Mouse (Mus musculus) embryo, embryonic 11.5 days (tissue): Measurements from ENCODE around the gene Aifm1.
A peak's percentile ranks its signal among the peaks of the same experiment; 100 is the strongest.

Experiments
- DNase-seq: peaks from one replicate; pipeline ENCODE4 v3.0.0-alpha.2; 2012; ENCODE audit warnings: low read depth, low spot score

The Aifm1 gene

DNA sequence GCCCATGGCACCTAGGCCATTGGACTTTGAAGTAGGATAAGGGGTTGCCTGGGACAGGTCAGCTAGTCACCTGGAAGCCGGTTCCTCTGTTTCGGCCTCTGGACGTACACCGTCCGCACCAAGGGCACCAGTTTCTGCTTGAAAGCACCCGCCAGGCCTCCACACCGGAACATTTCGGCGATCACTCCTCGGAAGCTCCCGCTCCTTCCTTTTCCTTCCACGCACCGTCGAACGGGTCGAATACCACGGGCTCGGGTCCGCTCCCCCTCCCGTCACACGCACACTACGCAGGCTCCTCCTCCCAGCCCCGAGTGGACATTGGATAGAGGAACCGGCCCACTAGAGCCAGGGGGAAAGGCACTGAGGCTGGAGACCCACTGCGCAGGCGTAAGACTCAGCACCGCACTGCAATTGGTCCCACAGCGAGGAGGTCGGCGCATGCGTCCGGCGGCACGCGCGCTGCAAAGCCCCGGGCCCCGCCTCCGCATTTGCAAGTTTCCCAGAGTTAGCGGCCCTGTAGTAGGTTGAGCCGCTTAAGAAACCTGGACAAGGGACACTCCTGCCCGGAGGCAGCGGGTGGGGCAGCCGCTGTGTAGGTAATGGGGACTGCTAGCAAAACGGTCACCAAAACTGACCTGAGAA is at the start of gene Aifm1:
Gene Aifm1, minus strand, starts transcription at position 398 of the 642 bp plus-strand sequence.
- peak; percentile 82 for DNase-seq

GRCm38 (mm10) chrX:48532175-48532574 is 18.8 kb upstream of the Aifm1 start:
- peak; percentile 41 for DNase-seq

- no peak for DNase-seq
Measured at GRCm38 (mm10) chrX:48526435-48526834, 13.1 kb upstream of the Aifm1 start.

DNA sequence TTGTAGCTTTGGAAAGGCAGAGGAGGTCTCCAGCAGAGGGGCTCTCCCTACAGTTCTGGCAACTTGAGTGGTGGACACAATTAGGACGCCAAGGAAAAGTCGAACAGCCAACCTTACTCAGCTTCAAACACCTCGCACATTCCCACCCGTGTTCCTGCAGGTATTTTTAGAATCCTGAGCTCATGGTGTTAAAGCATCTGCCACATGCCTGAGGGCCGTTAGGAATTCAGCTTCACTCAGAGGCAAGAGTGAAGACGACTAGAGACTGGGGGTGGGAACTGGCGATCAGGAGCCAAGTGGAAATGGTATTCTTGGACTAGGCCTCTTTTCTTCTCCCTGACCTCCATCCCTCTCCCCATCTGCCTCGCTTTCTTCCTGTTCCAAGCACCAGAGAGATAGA is 12.5 kb upstream of the Aifm1 start:
- no peak for DNase-seq

GRCm38 (mm10) chrX:48525332-48525731 is 12.0 kb upstream of the Aifm1 start:
- no peak for DNase-seq

DNA sequence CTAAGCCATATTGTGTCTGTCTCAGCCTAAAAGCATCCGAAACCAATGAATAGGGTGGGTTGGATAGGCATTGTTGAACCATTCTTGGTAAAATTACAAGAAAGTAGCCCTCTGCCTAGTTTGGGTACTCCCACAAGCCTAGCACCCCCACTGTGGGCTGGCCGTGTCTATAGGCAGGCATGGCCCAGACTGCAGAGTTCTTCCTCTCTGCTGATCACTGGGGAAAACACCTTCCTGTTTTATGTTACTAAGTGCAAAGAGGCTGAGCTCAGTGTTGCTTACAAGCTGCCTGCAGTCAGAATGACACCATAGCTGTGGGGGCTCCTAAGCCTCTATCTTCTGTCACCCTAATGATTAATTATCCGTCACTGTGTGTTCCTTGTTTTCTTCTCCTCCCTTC is 10.1 kb upstream of the Aifm1 start:
- DNase-seq, result no peak

- no peak for DNase-seq
Measured at GRCm38 (mm10) chrX:48521651-48522050, 8.3 kb upstream of the Aifm1 start.

GRCm38 (mm10) chrX:48519549-48520085 is 6.3 kb upstream of the Aifm1 start:
- DNase-seq, result no peak

- DNase-seq, result no peak
Measured at GRCm38 (mm10) chrX:48518808-48519548, 5.6 kb upstream of the Aifm1 start, which contains the start of gene Rab33a. Gene Rab33a (plus strand): TSS chrX:48519285.

DNA sequence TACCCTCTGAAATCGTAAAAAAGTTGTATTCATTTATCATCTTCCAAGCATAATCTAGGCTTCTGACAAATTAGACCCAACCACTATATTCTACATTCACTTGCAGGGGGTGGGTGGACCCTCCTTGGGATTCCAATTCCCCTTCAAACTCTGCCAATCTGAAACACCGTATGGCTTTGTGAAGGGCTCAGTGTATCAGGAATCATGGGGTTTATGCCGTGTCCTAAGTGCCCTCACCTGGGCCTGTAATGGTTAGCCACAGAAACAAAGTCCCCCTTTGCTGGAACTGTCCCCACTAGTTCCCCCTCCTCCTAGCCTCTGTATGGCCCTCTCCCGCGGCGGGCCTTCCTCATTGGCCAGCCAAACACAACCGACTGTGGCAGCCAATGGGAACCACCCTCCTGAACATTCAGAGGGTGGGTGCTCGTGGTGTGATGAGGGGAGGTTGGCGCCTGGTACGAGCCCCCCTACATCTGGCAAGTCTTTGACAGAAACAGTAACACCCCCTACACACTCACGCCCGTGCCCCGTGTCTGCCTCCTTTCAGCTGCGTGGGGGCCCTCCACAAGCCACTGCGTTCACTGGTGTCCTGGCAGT is 4.9 kb upstream of the Aifm1 start:
- DNase-seq, result no peak

DNA sequence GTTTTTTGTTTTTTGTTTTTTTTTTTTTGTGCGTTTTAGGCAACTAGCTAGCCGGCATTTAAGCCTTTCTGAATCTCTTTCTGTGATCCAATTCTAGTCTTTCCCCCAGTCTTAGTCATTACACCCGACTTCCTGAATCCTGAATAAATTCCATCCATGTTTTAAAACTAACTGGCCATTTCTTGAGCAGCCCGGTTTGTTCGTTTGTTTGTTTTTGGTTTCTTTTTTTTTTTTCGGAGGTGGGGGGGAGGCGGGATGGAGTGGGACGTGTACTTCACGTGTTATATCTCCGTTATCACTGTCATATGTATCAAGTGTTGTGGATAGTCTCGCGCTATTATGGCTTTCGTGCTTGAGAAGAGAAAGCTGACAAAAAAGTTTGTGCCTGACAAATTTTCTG is 461 bp upstream of the Aifm1 start:
- DNase-seq, result no peak

DNA sequence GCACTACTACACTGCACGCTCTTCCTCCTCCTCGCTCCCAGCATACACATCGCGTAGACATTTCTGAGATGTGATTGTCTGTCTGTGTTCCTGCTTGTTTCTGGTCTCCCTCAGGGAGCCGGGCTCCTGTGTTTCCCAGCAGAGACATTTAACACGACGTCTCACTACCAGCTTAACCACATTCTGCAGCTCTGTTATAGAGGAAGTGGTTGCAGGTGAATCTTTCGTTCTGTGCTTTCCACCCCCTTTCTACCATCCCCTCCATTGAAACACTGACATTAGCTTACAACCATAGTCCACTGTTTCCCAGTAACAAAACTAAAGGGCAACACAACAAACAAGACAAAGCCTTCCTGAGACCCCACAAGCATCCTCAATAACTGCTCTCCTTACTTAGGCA is 19.6 kb downstream of the Aifm1 start:
- no peak for DNase-seq

- DNase-seq, result no peak
Measured at GRCm38 (mm10) chrX:48481687-48482086, 31.7 kb downstream of the Aifm1 start.

DNA sequence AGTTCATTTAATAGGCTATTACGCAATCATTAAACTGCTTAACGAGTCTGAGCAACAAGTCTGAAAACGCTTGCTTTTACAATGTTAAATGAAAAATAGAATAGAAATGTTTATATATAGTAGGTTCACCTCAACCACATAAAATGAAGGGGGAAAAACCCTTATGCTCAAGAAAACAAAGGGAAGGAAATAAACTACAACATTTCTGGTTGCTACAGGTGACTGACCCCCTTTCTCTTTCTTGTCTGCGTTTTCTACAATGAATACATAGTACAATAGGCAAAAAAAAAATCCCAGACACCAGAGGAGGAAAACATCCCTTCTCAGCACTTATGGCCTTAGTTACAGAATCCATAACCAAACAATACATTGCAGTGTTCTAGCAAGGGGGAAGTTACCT is 32.3 kb downstream of the Aifm1 start:
- no peak for DNase-seq

DNA sequence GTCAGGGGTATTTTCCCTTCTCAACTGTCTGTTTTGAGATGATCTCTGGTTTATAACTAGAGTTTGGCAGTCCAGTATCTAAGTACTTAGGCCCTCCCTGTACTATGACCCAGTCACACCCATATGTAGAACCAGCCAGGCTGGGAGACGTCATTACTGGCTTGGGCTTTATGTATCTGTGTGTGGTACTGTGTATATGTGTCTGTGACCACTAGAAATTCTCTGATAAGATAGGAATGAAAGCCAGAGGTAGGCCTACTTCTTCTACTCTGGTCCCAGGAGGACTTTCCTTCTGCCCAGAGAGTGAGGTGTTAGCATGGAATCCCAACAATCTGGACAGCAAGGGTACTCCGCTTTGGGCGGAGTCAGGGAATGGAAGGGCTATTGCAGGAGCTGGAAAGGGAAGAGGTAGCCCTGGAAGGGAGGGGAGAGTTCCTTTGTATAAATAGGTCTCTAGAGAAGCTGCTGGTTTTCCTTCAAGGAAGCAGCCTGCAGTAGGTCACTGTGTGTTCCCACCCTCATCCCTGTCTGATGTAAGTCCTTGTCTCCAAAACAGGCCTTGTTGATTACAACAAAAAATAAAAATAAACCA is 45.9 kb downstream of the Aifm1 start:
- DNase-seq, result no peak

DNA sequence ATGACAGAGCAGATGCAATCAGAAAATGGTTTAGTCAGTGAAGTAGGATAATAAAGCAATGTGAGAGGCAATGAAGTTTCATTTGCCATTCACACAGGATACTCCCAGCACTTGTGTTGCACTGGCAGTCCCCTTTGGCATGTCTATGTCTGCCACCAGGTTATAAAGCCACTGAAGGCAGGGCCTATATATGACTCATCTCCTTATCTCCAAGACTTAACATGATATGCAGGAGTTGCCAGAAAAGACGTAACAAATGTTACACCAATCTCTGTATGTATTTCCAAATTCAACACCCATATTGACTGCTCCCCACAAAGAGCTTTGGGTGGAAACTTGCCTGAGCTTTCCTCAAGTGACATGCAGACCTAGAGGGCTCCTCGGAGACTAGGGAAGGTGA is 47.2 kb downstream of the Aifm1 start:
- DNase-seq, result no peak

DNA sequence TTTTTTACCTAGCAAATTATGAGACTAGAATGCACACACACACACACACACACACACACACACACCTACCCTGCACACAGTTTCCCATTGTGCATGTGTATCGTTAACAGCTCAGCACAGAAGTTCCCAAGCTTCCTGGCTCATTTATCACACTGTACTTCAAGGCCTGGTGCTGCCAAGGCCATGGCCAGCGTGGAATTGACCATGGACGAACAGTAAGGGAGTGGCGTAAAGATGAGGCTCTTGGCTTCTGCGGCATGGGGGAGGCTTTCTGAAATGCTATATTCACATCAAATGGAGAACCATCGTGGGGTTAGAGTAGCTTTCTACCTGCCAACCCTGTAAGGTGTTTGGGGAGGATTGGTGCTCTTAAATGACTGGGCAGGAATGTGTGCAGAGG is 48.9 kb downstream of the Aifm1 start:
- DNase-seq, result no peak

DNA sequence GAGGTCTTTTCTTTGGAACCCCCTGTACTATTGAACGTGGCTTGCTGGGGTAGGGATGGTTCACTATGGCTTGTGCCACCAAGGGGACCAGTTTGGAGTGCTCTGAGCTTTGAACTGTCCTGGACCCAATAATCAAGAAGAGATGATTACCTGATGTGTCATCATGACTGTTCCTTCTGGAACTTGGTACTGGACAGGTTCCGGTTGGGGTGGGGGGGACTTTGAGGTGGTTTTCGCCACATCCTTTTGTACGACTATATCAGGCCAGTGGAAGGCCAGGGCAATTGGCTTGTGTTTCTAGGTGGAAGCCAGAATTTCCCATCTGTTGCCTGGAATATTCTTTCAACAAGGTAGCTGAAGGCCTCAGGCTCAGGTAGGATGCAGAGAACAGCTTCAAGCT is 49.7 kb downstream of the Aifm1 start:
- DNase-seq, result no peak

DNA sequence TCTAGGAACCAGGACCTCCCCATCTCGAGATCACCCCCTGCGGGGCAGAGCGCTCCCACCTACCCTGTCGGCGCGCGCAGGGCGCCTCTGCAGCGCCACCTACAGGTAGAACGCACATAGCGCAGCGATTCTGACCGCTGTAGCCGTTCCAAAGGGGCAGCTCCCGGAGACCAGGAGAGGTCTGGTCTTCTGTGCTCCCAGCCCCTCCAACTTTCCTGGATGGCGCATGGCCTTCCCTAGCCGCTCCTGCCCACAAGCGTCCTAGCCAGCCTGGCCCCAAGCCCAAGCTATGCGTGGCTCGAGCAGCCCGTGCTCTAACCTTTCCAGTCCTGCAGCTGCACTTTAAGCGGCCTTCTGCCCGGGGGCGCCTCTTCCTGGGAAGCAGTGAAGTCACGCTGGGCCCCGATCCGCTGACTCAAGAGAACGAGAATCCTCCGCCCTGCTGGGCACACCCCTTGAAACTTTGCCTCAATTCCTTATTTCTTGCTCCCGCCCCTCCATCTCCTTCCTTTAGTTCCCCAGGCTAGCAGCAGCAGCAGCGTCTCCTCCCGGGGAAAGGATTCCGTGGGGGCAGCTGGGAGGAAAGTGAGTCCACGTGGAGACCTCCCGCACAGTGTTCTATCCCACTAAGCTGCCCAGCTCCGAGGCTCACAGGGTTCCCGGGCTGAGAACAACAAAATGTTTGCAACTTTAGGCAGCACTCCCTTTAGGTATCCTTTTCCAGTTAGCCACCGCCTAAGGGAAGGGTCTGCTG is 50.4 kb downstream of the Aifm1 start, which contains the start of gene Elf4:
Gene Elf4, minus strand, starts transcription at position 379 of the 754 bp plus-strand sequence.
- DNase-seq, result peak; percentile 54

GRCm38 (mm10) chrX:48462297-48462696 is 51.1 kb downstream of the Aifm1 start:
- DNase-seq, result no peak

DNA sequence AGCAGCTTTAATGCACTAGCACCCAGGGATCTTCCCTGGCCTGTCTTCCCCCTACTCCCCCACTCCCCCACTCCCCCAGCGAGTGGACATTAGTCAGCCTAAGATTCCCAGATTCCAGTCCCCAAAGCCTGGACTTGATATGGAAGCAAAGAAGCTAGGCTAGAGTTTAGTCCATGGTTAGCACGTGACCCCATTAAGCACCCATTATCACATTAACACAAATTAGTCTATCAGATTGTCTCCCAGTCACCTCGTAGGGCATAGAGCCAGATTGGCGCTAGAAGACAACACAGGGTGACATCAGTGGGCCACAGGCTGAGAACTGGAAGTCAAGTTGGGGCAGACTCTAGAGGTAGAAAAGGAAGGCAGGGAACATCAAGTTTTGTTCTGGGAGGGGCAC is 52.4 kb downstream of the Aifm1 start:
- DNase-seq, result no peak
